ENCODE assay signal across 14 mouse cellular contexts in genomic region chr2:73419730-73420129, GRCm38 (mm10). TPM values are rescaled to one million over a fixed set of nuclear protein-coding genes. Genes with fewer than 3 reads are reported as not detected.
DNase-seq lines count a peak whose midpoint lies in the region; ATAC-seq and TF ChIP-seq lines count a peak whose summit lies in the region.
"Had no signal": no experiment of that assay in that cellular context is flagged by ENCODE, and none has a peak within 500 bp of the region (broad histone marks: within the 10 kb centered on the region; RNA-seq: fewer than 3 reads in every experiment).

No protein-coding gene starts in this region.

- peak; percentile 69 for ATAC-seq in forebrain, postnatal 0 days
- no peak for ATAC-seq in forebrain, embryonic 11.5 days (replicated peaks; ENCODE audit: low FRiP score)
- ATAC-seq in limb, embryonic 12.5 days (ENCODE audit: insufficient number of reproducible peaks, insufficient read depth, low FRiP score, low TSS enrichment, low read depth): no peak; the same call in 1 of the 2 replicates
- no peak for ATAC-seq in limb, embryonic 13.5 days (ENCODE audit: low FRiP score, low read depth)
- ATAC-seq in intestine, embryonic 16.5 days: no peak
- ATAC-seq: inflammation-experienced regulatory T-cells, adult 6 months had no signal

- H3K36me3 ChIP-seq in forebrain, postnatal 0 days (ENCODE audit: insufficient read depth): no peaks in the 10 kb centered on the region
- no peaks in the 10 kb centered on the region for H3K36me3 ChIP-seq in forebrain, embryonic 11.5 days (ENCODE audit: control insufficient read depth, insufficient read depth, low read length)
- H3K36me3 ChIP-seq in limb, embryonic 12.5 days: no peaks in the 10 kb centered on the region
- H3K36me3 ChIP-seq in limb, embryonic 10.5 days: no peaks in the 10 kb centered on the region
- H3K36me3 ChIP-seq in limb, embryonic 13.5 days: no peaks in the 10 kb centered on the region
- no peaks in the 10 kb centered on the region for H3K36me3 ChIP-seq in intestine, embryonic 16.5 days (ENCODE audit: control insufficient read depth, insufficient read depth, low read length)
- H3K36me3 ChIP-seq: embryonic facial prominence, embryonic 12.5 days; heart, embryonic 10.5 days; hindbrain, embryonic 12.5 days had no signal

- no peak overlapping the region for H3K9ac ChIP-seq in forebrain, postnatal 0 days
- no peak overlapping the region for H3K9ac ChIP-seq in forebrain, embryonic 11.5 days (ENCODE audit: low read length)
- H3K9ac ChIP-seq in limb, embryonic 12.5 days (replicated peaks): no peak overlapping the region
- no peak overlapping the region for H3K9ac ChIP-seq in limb, embryonic 13.5 days
- H3K9ac ChIP-seq in intestine, embryonic 16.5 days (ENCODE audit: low read depth, low read length): no peak overlapping the region
- H3K9ac ChIP-seq: embryonic facial prominence, embryonic 12.5 days; hindbrain, embryonic 12.5 days had no signal

- H3K4me2 ChIP-seq in forebrain, postnatal 0 days (ENCODE audit: low read depth): no peak overlapping the region
- H3K4me2 ChIP-seq in forebrain, embryonic 11.5 days (ENCODE audit: low read depth, low read length, severe bottlenecking): no peak overlapping the region
- no peak overlapping the region for H3K4me2 ChIP-seq in limb, embryonic 12.5 days
- no peak overlapping the region for H3K4me2 ChIP-seq in limb, embryonic 13.5 days (replicated peaks)
- no peak overlapping the region for H3K4me2 ChIP-seq in intestine, embryonic 16.5 days (ENCODE audit: low read depth, low read length)
- H3K4me2 ChIP-seq: embryonic facial prominence, embryonic 12.5 days; hindbrain, embryonic 12.5 days had no signal

- no peak overlapping the region for H3K27ac ChIP-seq in forebrain, postnatal 0 days (ENCODE audit: low read depth, low read length)
- no peak overlapping the region for H3K27ac ChIP-seq in forebrain, embryonic 11.5 days (ENCODE audit: low read depth, low read length)
- H3K27ac ChIP-seq in limb, embryonic 12.5 days: 0 out of 2 replicates have a peak overlapping the region, but pooled peaks have one; percentile 5
- H3K27ac ChIP-seq in limb, embryonic 10.5 days: no peak overlapping the region
- peak overlapping the region; percentile 48; the same call in 1 of the 2 replicates for H3K27ac ChIP-seq in limb, embryonic 13.5 days
- H3K27ac ChIP-seq in olfactory bulb, adult 2 months (ENCODE audit: insufficient read depth, low read depth, low read length): peak overlapping the region; percentile 40; the same call in 1 of the 2 replicates
- no peak overlapping the region for H3K27ac ChIP-seq in intestine, embryonic 16.5 days (ENCODE audit: low read length)
- H3K27ac ChIP-seq: embryonic facial prominence, embryonic 12.5 days; gastrocnemius, adult 2 months; heart, embryonic 10.5 days; hindbrain, embryonic 12.5 days had no signal

- H3K4me3 ChIP-seq in forebrain, postnatal 0 days (ENCODE audit: low read depth, low read length): no peak overlapping the region
- no peak overlapping the region for H3K4me3 ChIP-seq in forebrain, embryonic 11.5 days (ENCODE audit: low read depth, low read length)
- H3K4me3 ChIP-seq in limb, embryonic 12.5 days (replicated peaks): no peak overlapping the region
- H3K4me3 ChIP-seq in limb, embryonic 10.5 days: no peak overlapping the region
- H3K4me3 ChIP-seq in limb, embryonic 13.5 days: no peak overlapping the region
- no peak overlapping the region for H3K4me3 ChIP-seq in olfactory bulb, adult 2 months (ENCODE audit: insufficient read depth, low read depth, low read length)
- H3K4me3 ChIP-seq in intestine, embryonic 16.5 days (ENCODE audit: low read length): no peak overlapping the region
- H3K4me3 ChIP-seq: embryonic facial prominence, embryonic 12.5 days; gastrocnemius, adult 2 months; heart, embryonic 10.5 days; hindbrain, embryonic 12.5 days had no signal

- H3K27me3 ChIP-seq in forebrain, postnatal 0 days (ENCODE audit: insufficient read depth, low read length): no peaks in the 10 kb centered on the region
- H3K27me3 ChIP-seq in forebrain, embryonic 11.5 days (ENCODE audit: control insufficient read depth, insufficient read depth, low read length): no peaks in the 10 kb centered on the region
- no peaks in the 10 kb centered on the region for H3K27me3 ChIP-seq in limb, embryonic 12.5 days
- no peaks in the 10 kb centered on the region for H3K27me3 ChIP-seq in limb, embryonic 10.5 days (ENCODE audit: low read depth, poor library complexity, severe bottlenecking)
- no peaks in the 10 kb centered on the region for H3K27me3 ChIP-seq in limb, embryonic 13.5 days
- no peaks in the 10 kb centered on the region for H3K27me3 ChIP-seq in intestine, embryonic 16.5 days (replicated peaks; ENCODE audit: control insufficient read depth, insufficient read depth, low read length)
- H3K27me3 ChIP-seq: embryonic facial prominence, embryonic 12.5 days; hindbrain, embryonic 12.5 days had no signal

- 14% methylated on average over 7 of the region's 7 CpGs for WGBS in forebrain, postnatal 0 days
- WGBS in forebrain, embryonic 11.5 days: 22% methylated on average over 7 of the region's 7 CpGs
- 79% methylated on average over 7 of the region's 7 CpGs for WGBS in limb, embryonic 12.5 days
- 82% methylated on average over 7 of the region's 7 CpGs for WGBS in limb, embryonic 10.5 days
- 73% methylated on average over 7 of the region's 7 CpGs for WGBS in limb, embryonic 13.5 days
- WGBS in olfactory bulb, adult 2 months: 61% methylated on average over 7 of the region's 7 CpGs
- WGBS in intestine, embryonic 16.5 days: 74% methylated on average over 7 of the region's 7 CpGs

- H3K4me1 ChIP-seq in forebrain, postnatal 0 days (ENCODE audit: insufficient read depth): no peaks in the 10 kb centered on the region
- H3K4me1 ChIP-seq in forebrain, embryonic 11.5 days (replicated peaks; ENCODE audit: control insufficient read depth, insufficient read depth, low read length): peaks cover 6% of the 10 kb centered on the region; the same call in 1 of the 2 replicates
- H3K4me1 ChIP-seq in limb, embryonic 12.5 days (replicated peaks): 0 out of 2 replicates have a peak, but pooled peaks cover 3% of the 10 kb centered on the region
- H3K4me1 ChIP-seq in limb, embryonic 10.5 days: 0 out of 2 replicates have a peak, but pooled peaks cover 7% of the 10 kb centered on the region
- H3K4me1 ChIP-seq in limb, embryonic 13.5 days: 0 out of 2 replicates have a peak, but pooled peaks cover 7% of the 10 kb centered on the region
- no peaks in the 10 kb centered on the region for H3K4me1 ChIP-seq in olfactory bulb, adult 2 months (ENCODE audit: control insufficient read depth, insufficient read depth, low read length)
- 0 out of 2 replicates have a peak, but pooled peaks cover 3% of the 10 kb centered on the region for H3K4me1 ChIP-seq in intestine, embryonic 16.5 days (ENCODE audit: control insufficient read depth, insufficient read depth, low read length)
- H3K4me1 ChIP-seq: embryonic facial prominence, embryonic 12.5 days; hindbrain, embryonic 12.5 days had no signal

- peak; percentile 21 for DNase-seq in forebrain, postnatal 0 days
- DNase-seq in forebrain, embryonic 11.5 days (ENCODE audit: low spot score): no peak
- DNase-seq in limb, embryonic 10.5 days (ENCODE audit: low spot score): no peak
- DNase-seq: kidney, adult 11 months had no signal

- no peak for TF ChIP-seq CTCF in forebrain, postnatal 0 days (IDR thresholded peaks at IDR 0.05; ENCODE audit: low read depth)
- TF ChIP-seq CTCF in olfactory bulb, adult 2 months (IDR thresholded peaks at IDR 0.05; ENCODE audit: insufficient read depth, low read depth, low read length): no peak

- H3K9me3 ChIP-seq in forebrain, postnatal 0 days (ENCODE audit: low read length): no peaks in the 10 kb centered on the region
- no peaks in the 10 kb centered on the region for H3K9me3 ChIP-seq in forebrain, embryonic 11.5 days (ENCODE audit: control insufficient read depth, low read length)
- H3K9me3 ChIP-seq in limb, embryonic 12.5 days: no peaks in the 10 kb centered on the region
- no peaks in the 10 kb centered on the region for H3K9me3 ChIP-seq in limb, embryonic 10.5 days (replicated peaks)
- no peaks in the 10 kb centered on the region for H3K9me3 ChIP-seq in limb, embryonic 13.5 days
- H3K9me3 ChIP-seq in intestine, embryonic 16.5 days (ENCODE audit: control insufficient read depth, low read length): no peaks in the 10 kb centered on the region
- H3K9me3 ChIP-seq: embryonic facial prominence, embryonic 12.5 days; heart, embryonic 10.5 days; hindbrain, embryonic 12.5 days had no signal

- no peak for TF ChIP-seq POLR2A in olfactory bulb, adult 2 months (IDR thresholded peaks at IDR 0.05; ENCODE audit: insufficient read depth, low read depth, low read length)

RNA-seq across cellular contexts. Expression of gene Gpr155, which starts 33.4 kb away (rescaled TPM):
- total RNA-seq in forebrain, postnatal 0 days (2014; rRNA removed): 12.5 and 20.0 TPM in 2 replicates
- polyA plus RNA-seq in forebrain, postnatal 0 days (2015; fragmentation: Nextera tagmentation; extraction: Ambion mirVana): 6.2 and 12.5 TPM in 2 replicates
- 2.6 and 2.7 TPM in 2 replicates for polyA plus RNA-seq in forebrain, embryonic 11.5 days (2014; fragmentation: Nextera tagmentation; extraction: Ambion mirVana)
- polyA plus RNA-seq in limb, embryonic 12.5 days (2016; fragmentation: Nextera tagmentation; extraction: Ambion mirVana): 5.8 and 6.1 TPM in 2 replicates
- 1.4 and 2.4 TPM in 2 replicates for polyA plus RNA-seq in limb, embryonic 10.5 days (2016; fragmentation: Nextera tagmentation; extraction: Ambion mirVana)
- 4.7 and 5.5 TPM in 2 replicates for polyA plus RNA-seq in limb, embryonic 13.5 days (2015; fragmentation: Nextera tagmentation; extraction: Ambion mirVana)
- polyA plus RNA-seq in olfactory bulb, adult 2 months (2012; ENCODE audit: insufficient read depth, insufficient read length, low replicate concordance, missing spikeins): not detected in 2 replicates
- polyA plus RNA-seq in intestine, embryonic 16.5 days (2015; fragmentation: Nextera tagmentation; extraction: Ambion mirVana): 15.1 and 17.5 TPM in 2 replicates
- total RNA-seq: granulocyte monocyte progenitor cell, adult 5-6 weeks had no signal

Comparison
In these comparisons a context has a peak if more than half of its experiments do, and no peak if none do; other contexts are left out.
1. H3K27ac ChIP-seq: peak in limb, embryonic 12.5 days (single experiment), limb, embryonic 13.5 days (single experiment) and olfactory bulb, adult 2 months (single experiment); none in forebrain, postnatal 0 days (single experiment), forebrain, embryonic 11.5 days (single experiment), limb, embryonic 10.5 days (single experiment) and intestine, embryonic 16.5 days (single experiment).